Comparison of ENCODE assay signal across 8 mouse cellular contexts in genomic region chr11:55422978-55423377, GRCm38 (mm10). TPM values are rescaled to one million over a fixed set of nuclear protein-coding genes. Genes with fewer than 3 reads are reported as not detected.
A peak's percentile ranks its signal among the peaks of the same experiment; 100 is the strongest.
DNase-seq lines count a peak whose midpoint lies in the region; ATAC-seq and TF ChIP-seq lines count a peak whose summit lies in the region.

TSS of gene Sparc (minus strand) at chr11:55423183.

- no peaks in the 10 kb centered on the region for H3K27me3 ChIP-seq in lung, embryonic 14.5 days (ENCODE audit: insufficient read depth, low read length)
- H3K27me3 ChIP-seq in forebrain, embryonic 10.5 days (ENCODE audit: poor library complexity, severe bottlenecking): peaks cover 10% of the 10 kb centered on the region; the same call in 1 of the 2 replicates
- H3K27me3 ChIP-seq in limb, embryonic 13.5 days: no peaks in the 10 kb centered on the region
- H3K27me3 ChIP-seq in stomach, postnatal 0 days (ENCODE audit: control insufficient read depth, insufficient read depth, low read length): no peaks in the 10 kb centered on the region

- H3K9ac ChIP-seq in lung, embryonic 14.5 days: no peak within 1 kb of the TSS
- no peak within 1 kb of the TSS for H3K9ac ChIP-seq in limb, embryonic 13.5 days
- H3K9ac ChIP-seq in stomach, postnatal 0 days (ENCODE audit: low read length): no peak within 1 kb of the TSS

- WGBS in lung, embryonic 14.5 days: 97% methylated on average over 1 of the region's 1 CpGs
- WGBS in forebrain, embryonic 10.5 days: 93% methylated on average over 1 of the region's 1 CpGs
- 94% methylated on average over 1 of the region's 1 CpGs for WGBS in limb, embryonic 13.5 days
- WGBS in stomach, postnatal 0 days: 100% methylated on average over 1 of the region's 1 CpGs

- no peak within 1 kb of the TSS for H3K4me2 ChIP-seq in lung, embryonic 14.5 days
- no peak within 1 kb of the TSS for H3K4me2 ChIP-seq in limb, embryonic 13.5 days (replicated peaks)
- H3K4me2 ChIP-seq in stomach, postnatal 0 days (replicated peaks; ENCODE audit: low read depth): no peak within 1 kb of the TSS

- H3K4me1 ChIP-seq in lung, embryonic 14.5 days (ENCODE audit: insufficient read depth): peaks cover 28% of the 10 kb centered on the region
- peaks cover 70% of the 10 kb centered on the region for H3K4me1 ChIP-seq in forebrain, embryonic 10.5 days
- H3K4me1 ChIP-seq in limb, embryonic 13.5 days: peaks cover 55% of the 10 kb centered on the region
- 0 out of 2 replicates have a peak, but pooled peaks cover 2% of the 10 kb centered on the region for H3K4me1 ChIP-seq in stomach, postnatal 0 days (replicated peaks; ENCODE audit: control insufficient read depth, insufficient read depth)

- H3K36me3 ChIP-seq in lung, embryonic 14.5 days (ENCODE audit: insufficient read depth): no peaks in the 10 kb centered on the region
- H3K36me3 ChIP-seq in forebrain, embryonic 10.5 days (replicated peaks): no peaks in the 10 kb centered on the region
- H3K36me3 ChIP-seq in limb, embryonic 13.5 days: no peaks in the 10 kb centered on the region
- no peaks in the 10 kb centered on the region for H3K36me3 ChIP-seq in stomach, postnatal 0 days (ENCODE audit: control insufficient read depth, insufficient read depth, low read length)

- no peak for DNase-seq in lung, embryonic 14.5 days
- DNase-seq in lung, postnatal 4 days: no peak
- no peak for DNase-seq in forebrain, embryonic 10.5 days (ENCODE audit: extremely low spot score, low spot score)
- DNase-seq in heart, postnatal 14 days: no peak
- no peak for DNase-seq in stomach, postnatal 0 days (ENCODE audit: low spot score)
- no peak for DNase-seq in embryo, embryonic 9.5 days (ENCODE audit: extremely low spot score)
- DNase-seq in spleen, postnatal 10 days (ENCODE audit: low spot score in 2 of 2): no peak

- no peaks in the 10 kb centered on the region for H3K9me3 ChIP-seq in lung, embryonic 14.5 days (ENCODE audit: low read depth, low read length)
- no peaks in the 10 kb centered on the region for H3K9me3 ChIP-seq in forebrain, embryonic 10.5 days
- no peaks in the 10 kb centered on the region for H3K9me3 ChIP-seq in limb, embryonic 13.5 days
- no peaks in the 10 kb centered on the region for H3K9me3 ChIP-seq in stomach, postnatal 0 days (ENCODE audit: control insufficient read depth, low read length)

- no peak within 1 kb of the TSS for H3K4me3 ChIP-seq in lung, embryonic 14.5 days (ENCODE audit: low read depth, low read length)
- no peak within 1 kb of the TSS for H3K4me3 ChIP-seq in forebrain, embryonic 10.5 days
- H3K4me3 ChIP-seq in limb, embryonic 13.5 days: no peak within 1 kb of the TSS
- no peak within 1 kb of the TSS for H3K4me3 ChIP-seq in stomach, postnatal 0 days (ENCODE audit: low read depth, low read length)

- TF ChIP-seq CTCF in lung, embryonic 14.5 days (IDR thresholded peaks at IDR 0.05; ENCODE audit: low read depth): no peak
- no peak for TF ChIP-seq CTCF in stomach, postnatal 0 days (IDR thresholded peaks at IDR 0.05; ENCODE audit: low read depth)

- intact Hi-C loops in heart, postnatal 14 days (cut with DNase I): no loop called here

- peak within 1 kb of the TSS; percentile 77 for H3K27ac ChIP-seq in lung, embryonic 14.5 days (ENCODE audit: low read depth)
- peak within 1 kb of the TSS; percentile 49 for H3K27ac ChIP-seq in forebrain, embryonic 10.5 days
- peak within 1 kb of the TSS; percentile 71 for H3K27ac ChIP-seq in limb, embryonic 13.5 days
- no peak within 1 kb of the TSS for H3K27ac ChIP-seq in stomach, postnatal 0 days (replicated peaks)

- no peak for ATAC-seq in lung, embryonic 14.5 days (ENCODE audit: insufficient read depth)
- no peak for ATAC-seq in limb, embryonic 13.5 days (ENCODE audit: low FRiP score, low read depth)
- ATAC-seq in stomach, postnatal 0 days (ENCODE audit: low FRiP score, low TSS enrichment): no peak

- no peak for TF ChIP-seq EP300 in stomach, postnatal 0 days (optimal IDR thresholded peaks at IDR 0.05)

RNA-seq across cellular contexts. Expression of gene Sparc, which starts in this region (rescaled TPM):
- polyA plus RNA-seq in lung, embryonic 14.5 days (2014; fragmentation: Nextera tagmentation; extraction: Ambion mirVana): 1,429 and 1,454 TPM in 2 replicates
- 311 and 318 TPM in 2 replicates for polyA plus RNA-seq in forebrain, embryonic 10.5 days (2016; fragmentation: Nextera tagmentation; extraction: Ambion mirVana)
- 1,000 to 10,000 TPM; 1,338 to 1,403 TPM for total RNA-seq in heart, postnatal 14 days (2021)
- 1,317 and 1,385 TPM in 2 replicates for polyA plus RNA-seq in limb, embryonic 13.5 days (2015; fragmentation: Nextera tagmentation; extraction: Ambion mirVana)
- polyA plus RNA-seq in stomach, postnatal 0 days (2015; fragmentation: Nextera tagmentation; extraction: Ambion mirVana): 1,616 and 1,849 TPM in 2 replicates
